Mouse (Mus musculus): ENCODE data around the gene Mphosph6.

The Mphosph6 gene

DNA sequence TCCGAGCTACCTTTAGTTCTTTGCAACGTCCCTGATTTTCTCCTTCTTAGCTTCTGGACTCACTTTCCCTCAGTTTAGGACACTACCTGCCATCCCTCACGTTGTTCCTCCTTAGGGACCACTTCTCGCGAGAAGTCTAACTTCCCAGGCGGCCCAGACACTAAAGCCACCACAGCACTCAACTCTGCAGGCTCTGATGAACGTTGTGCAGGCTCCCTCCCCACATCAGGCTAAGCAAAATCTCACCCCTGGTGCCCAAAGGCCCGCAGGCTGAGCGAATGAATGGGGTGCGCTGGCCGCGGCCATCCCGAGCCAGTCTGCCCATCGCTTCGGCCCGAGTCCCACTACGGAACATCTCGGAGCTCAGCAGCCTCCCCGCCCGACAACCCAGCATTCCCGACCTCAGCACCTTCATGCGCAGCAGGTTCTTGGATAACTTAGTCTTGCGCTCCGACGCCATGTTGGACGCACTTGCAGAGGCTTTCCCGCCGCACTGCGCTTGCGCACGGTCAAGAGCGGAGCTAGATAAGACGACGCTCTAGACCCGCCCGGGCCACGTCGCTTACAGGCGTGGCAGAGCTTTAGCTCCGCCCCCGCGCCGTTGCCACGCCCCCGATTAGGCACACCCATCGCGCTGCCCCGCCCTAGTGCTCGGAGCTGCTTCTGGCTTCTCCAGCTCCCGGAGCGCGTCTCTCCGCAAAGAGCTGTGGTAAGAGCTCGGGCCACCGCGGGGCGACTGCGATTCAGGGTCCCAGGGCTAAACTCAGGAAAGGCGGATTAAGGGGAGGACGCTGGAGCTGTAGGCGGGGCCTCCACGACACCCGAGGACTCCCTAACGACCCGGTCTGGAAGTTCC is at the start of gene Mphosph6:
Gene Mphosph6 (minus strand): TSS at position 501 of the 856 bp plus-strand sequence.
- DNase-seq (ENCODE audit: low spot score in 2 of 2) = peak; percentile 92 to 97

DNA sequence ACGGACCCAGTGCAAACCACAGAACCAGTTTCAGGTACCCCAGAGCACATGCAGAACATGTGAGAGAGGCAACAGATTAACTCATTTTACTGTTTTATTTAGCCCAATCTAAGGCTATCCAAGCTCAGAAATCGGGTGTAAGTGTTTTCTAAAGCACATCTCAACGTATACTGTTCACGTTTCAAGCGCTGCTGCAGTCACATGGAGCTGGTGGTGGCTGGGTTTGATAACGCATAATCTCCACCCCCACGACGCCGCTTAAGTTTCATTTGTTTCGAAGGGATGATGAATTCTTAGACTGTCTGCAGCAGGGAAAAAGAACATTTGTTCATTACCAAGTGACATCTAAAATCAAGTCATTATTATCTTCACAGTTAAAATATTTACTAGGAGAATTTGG is 48.7 kb upstream of the Mphosph6 start:
- no peak for DNase-seq (ENCODE audit: low spot score in 2 of 2)

DNA sequence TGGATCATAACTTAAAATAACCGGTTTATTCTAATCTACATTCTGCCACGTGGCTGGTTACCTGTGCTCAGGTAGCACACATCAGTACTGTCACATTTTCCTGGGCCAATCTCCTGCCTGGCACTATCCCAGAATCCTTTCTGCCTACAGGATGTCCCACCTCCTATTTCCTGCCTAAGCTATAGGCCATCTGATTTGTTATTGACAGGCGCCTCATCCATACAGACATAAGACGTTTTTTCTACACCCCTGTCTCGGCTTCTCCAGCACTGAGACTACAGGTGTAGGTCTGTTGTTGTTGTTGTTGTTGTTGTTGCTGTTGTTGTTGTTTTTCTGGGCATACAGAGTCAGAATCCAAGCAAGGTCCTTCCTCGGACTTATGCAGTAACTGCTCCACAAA is 46.1 kb upstream of the Mphosph6 start:
- DNase-seq (ENCODE audit: low spot score in 2 of 2) = no peak

DNA sequence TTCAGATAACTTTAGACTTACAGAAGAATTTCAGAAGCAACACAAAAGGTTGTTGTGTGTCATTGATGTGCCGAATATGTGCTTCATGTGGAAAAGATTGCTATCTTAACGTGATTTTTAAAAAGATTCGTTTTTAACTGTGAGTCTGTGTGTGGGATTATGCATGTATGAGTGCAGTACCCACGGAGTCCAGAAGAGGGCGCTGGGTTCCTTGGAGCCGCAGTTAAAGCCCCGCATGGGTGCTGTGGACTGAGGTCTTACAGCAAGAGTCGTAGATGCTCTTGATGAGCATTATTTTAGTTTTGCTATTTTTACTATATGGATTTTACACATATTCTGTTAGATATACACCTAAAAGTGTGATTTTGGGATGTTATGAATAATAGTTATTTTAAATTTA is 42.0 kb upstream of the Mphosph6 start:
- no peak for DNase-seq (ENCODE audit: low spot score in 2 of 2)

DNA sequence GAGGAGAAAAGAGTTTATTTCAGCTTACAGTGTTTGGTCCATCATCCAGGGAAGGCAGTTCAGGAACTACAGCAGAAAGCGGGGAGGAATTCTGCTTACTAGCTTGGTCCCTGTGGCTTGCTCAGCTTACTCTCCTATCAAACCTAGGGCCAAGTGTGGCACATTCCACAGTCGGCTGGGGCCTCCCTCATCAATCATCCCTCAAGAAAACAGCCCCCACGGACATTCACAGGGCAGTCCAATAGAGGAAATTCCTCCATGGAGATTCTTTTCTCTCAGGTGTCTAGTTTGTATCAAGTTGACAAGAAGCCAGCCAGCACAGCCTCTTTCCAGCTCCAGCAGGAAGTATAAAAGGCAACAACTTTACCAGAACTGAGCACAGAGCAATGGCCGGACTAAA is 11.8 kb upstream of the Mphosph6 start:
- no peak for DNase-seq (ENCODE audit: low spot score in 2 of 2)

DNA sequence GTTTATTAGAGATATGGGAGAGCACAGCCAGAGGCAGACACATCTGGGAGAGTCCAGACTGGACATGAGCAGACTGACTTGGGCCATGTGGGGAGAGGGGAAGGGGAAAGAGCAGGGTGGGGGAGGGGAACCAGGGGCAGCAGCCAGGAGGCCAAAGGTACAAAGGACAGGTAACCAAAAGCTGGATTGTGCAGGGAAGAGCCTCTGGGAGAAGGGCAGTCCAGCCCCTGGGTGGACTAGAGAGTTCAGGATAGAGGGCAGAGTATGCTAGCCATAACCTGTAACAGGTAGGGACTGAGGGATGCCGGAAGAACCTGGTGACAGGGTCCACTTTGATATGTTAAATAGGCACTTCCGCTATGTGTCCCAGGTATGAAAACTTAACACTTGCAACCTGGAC is 8.9 kb upstream of the Mphosph6 start:
- DNase-seq (ENCODE audit: low spot score in 2 of 2) = no peak

DNA sequence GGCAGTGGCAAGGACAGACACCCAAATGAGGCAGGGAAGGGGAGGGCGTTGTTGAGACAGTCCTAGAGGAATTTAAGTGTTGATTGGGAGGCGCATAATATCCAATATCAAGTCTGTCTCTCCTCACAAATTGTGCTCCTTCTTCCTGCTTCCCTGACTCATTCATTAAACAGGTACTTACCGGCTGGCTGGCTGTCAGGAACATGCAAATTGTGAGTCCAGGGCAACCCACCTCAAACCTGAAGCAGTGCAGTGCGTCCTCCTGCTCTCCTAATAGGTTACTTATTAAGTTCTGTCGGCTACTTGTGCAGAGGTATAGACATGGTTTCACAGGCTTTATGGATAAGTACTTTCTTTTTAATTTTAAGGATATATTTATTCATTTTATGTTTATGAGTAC is 3.7 kb upstream of the Mphosph6 start:
- DNase-seq (ENCODE audit: low spot score in 2 of 2) = no peak

DNA sequence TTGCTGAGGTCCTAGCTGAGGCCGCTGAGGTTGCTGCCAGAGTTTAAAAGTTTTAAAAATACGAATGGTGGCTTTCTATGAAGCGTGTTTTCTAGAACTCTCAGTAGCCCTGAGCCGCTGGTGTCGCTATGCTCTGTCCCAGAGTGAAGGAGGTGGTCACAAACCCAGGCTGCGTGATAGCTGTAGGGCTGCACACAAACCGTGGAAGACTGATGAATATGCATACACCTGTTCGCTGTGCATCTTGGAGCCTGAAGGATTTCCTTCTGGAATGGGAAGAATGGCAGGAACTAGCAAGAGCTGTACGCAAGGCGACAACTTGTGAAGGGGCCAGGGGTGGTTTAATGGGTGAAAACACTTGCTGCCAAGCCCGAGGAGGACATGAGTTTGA is 551 bp upstream of the Mphosph6 start:
- peak; percentile 24 to 29 for DNase-seq (ENCODE audit: low spot score in 2 of 2)

DNA sequence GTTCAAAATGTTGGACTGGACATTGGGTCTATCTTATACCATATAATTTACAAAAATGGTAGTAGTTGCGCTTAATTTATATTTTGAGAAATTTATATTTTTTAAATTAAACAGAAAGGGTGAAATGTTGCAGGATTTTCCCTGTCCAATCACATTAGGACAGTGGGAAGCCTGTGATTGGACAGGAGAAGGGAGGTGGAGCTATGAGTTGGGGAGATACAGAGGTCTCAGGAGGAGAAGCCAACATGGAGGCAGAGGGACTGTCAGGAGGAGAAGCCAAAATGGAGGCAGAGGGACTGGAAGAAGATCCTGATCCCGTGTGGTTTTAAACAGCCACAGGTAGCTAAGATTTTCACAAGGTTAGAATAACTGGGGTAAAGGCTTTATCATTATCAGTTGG is 3.7 kb downstream of the Mphosph6 start:
- DNase-seq (ENCODE audit: low spot score in 2 of 2) = no peak

DNA sequence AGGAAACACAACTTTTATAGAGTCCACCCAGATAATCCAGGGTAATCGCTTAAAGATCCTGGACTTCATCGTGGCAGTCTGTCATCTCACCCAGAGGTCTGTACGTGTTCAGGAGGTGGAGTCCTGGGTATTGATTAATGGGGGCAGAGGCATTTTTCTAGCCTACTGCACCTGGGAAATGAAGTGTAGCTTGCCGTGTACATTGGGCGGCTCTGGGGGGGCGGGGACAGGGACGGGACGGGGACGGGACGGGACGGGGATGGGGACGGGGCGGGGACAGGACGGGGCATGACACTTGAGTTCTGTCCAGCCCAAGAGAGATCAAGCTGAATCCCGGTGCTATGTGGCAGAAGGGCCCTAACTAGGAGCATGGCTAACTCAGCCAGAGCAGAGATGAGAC is 5.3 kb downstream of the Mphosph6 start:
- no peak for DNase-seq (ENCODE audit: low spot score in 2 of 2)

DNA sequence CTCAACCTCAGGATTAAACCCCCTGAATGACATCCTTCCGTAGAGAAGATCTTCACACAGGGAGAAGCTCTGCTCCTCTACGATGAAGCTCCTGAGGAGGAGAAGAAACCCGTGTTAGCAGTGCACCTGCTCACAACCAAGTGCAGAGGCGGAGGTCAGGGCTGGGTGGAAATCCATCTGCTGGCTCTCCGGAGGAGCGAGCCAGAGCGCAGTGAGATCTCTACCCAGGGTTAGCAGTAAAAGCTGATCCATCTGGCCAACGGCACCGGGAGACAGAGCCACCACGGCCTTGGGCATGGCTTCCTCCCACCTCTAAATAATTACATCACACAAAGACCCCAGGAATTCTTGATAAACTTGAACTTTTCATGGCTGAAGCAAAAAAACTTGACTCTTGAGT is 7.2 kb downstream of the Mphosph6 start:
- DNase-seq (ENCODE audit: low spot score in 2 of 2) = no peak

DNA sequence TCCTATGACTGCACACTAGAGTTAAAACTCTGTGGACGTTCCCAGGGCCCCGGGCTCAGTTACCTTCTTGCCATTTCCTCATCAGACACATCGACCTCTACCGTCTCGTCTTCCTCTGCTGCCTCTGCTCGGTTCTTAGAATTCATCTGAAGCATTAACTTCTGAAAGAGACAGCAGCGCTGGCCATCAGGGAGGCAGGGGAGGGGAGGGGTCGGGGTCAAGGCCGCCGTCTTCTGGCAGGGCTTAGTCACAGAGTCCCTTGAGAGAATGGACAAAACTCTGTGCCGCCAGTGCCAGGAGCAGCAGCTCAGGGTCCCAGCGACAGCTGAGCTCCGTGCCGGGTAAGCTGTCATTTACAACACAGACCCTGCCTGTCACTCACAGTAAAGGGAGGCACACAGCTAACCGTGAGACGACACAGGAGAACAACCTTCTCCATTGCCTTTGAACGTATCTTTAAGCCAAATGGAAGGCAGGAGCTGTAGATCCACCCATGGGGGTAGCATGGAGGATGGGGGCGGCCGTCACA is 9.1 kb downstream of the Mphosph6 start:
- no peak for DNase-seq (ENCODE audit: low spot score in 2 of 2)

DNA sequence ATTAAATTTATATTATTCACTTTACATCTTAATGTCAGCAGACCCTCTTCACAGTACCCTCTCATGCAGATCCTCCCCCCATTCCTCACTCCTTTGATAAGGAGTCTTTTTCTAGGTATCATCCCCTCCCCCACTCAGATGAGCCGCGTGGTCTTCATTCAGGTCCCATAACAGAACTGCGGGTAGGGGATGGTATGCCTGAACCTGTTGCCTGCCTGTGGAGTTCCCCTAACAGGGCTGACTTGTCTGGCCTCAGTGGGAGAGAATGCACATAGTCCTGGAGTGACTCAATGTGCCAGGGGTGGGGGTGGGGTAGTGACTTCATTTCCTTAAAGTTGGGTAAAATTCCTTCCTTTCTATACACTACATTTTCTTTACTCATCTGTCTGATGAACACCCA is 15.3 kb downstream of the Mphosph6 start:
- no peak for DNase-seq (ENCODE audit: low spot score in 2 of 2)

DNA sequence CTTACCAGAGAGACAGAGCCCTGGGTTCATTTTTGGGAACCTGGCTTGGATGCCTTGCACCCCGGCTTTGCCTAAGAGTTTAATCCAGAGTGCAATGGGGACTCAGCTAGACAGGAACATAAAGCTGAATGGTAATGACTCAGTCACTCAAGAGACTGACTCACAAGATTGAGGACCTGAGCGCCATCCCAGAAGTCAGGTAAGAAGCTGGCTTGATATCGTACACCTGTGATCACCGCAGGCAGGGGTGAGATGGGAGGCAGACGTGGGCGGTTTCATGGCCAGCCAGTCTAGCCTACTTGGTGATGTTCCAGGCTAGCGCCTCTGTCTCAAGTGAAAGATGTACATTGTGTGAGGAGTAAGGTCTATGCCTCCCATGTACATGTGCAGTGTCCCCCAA is 18.7 kb downstream of the Mphosph6 start:
- no peak for DNase-seq (ENCODE audit: low spot score in 2 of 2)

DNA sequence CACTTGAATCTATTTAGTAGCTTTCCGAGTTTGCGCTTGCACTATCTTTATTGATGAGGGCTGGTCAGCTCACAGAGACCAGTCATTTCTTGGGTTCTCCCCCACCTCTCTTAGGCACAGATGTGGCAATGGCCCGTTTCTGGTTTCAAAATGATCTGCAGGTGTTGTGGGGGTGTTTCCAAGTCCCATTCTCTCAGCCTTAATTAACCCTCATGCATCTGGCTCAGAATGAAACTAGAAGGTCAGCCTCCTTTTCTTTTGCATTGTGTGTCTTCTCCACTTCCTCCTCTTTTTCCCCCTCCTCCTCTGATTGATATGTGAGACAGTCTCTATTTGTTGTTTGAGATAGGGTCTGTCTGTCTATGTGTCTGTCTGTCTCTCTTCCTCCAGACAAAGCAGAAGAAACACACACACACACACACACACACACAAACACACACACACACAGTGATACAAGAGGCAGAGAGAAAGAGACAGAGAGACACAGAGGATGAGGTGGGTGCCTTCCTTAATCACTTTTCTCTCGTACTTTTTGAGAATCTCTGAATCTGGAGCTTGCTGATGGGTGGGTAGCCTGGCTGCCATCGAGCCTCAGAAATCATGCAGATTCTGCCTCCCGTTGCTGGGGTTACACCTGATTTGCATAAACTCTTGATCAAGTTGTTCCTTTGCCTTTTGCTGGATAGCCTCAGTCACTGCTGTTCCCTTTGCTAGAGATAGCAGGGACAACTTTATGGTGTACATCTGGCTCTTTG is 20.2 kb downstream of the Mphosph6 start:
- no peak for DNase-seq (ENCODE audit: low spot score in 2 of 2)

DNA sequence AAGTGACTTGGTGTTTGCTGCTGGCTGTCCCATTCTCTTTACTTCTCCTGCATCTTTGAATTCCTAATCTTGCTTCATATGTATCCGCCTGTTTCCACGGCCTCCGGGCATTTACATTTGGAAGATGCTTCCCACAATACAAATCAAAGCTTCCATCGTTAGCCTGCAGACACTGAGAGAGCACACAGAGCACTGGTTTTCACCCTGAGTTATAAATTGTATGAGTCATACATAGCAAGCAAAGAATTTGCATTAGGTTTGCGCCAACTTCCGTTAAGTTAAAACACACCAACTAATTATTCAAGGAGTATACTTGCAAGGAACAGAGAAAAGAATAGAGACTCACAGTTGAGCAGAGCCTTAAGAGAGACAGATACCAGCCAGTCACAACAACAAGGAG is 22.4 kb downstream of the Mphosph6 start:
- no peak for DNase-seq (ENCODE audit: low spot score in 2 of 2)

DNA sequence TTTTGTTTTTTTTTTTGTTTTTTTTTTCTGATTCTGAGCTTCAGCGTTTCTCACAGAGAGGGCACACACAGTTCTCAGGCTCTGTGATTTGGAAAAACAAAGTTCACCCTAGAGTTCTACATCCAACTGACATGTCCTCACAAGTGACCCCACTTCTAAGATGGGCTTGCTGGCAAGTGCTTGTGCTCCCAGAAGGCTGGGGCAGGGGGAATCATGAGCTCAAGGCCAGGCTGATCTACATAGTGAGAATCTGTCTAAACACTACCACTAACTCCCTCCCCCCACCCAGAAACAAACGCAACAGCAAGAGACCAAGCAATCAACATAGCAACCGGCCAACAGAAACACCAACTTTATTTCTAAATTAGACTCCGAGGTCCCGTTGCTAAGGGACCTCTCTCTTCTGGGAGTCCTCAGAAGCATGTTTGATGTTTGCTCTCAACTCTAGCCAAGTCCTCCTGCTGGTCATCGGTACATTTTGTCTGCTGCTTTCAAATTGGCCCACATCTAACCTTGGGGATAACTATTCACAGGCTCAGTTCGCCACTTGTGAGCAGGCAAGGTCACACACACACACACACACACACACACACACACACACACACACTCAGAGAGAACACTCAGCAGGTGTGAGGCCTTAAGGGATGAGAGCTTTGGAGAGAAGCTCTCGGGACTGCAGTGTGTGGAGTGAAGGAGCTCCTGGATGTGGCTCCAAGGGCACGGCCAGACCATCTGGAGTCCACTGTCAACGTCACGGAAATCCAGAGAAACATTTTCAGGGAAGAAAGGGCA is 23.0 kb downstream of the Mphosph6 start:
- DNase-seq (ENCODE audit: low spot score in 2 of 2) = no peak

DNA sequence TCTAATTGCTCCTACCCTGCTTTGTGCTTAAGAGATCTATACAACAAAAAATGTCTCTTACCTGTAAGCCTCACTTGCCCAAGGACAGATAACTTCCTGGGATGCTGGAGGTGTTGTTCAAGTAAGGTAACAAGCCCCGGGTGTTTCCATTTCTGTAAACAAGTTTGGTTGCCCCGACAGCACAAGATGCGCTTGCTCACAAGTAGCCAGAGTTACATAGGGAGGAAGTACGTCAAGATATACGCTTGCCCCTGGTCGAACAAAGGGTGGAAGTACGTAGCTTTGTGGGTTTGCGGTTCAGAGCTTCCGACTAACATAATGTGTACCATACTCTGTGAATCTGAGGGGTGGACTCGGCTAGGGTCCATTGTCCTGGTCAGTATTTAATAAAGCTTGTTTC is 25.7 kb downstream of the Mphosph6 start:
- no peak for DNase-seq (ENCODE audit: low spot score in 2 of 2)

DNA sequence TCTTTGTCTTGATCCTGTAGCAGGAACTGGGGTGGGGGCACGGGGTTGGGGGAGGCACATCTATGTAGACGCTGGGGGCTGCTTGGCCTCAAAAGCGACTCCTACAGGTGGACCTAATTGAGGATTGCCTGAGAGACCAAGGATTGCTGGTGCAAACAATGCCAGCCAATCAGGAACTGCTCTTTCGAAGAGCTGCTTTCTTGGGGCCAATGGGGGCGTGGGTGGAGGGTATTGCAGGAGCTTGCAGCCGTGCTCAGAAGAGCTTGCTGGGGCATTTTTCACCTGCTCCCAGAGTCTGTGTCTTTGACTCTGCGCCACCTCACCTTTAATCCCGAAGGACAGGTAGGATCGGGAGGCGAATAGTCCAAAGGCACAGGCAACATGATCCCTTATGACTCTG is 26.1 kb downstream of the Mphosph6 start:
- DNase-seq (ENCODE audit: low spot score in 2 of 2) = no peak

DNA sequence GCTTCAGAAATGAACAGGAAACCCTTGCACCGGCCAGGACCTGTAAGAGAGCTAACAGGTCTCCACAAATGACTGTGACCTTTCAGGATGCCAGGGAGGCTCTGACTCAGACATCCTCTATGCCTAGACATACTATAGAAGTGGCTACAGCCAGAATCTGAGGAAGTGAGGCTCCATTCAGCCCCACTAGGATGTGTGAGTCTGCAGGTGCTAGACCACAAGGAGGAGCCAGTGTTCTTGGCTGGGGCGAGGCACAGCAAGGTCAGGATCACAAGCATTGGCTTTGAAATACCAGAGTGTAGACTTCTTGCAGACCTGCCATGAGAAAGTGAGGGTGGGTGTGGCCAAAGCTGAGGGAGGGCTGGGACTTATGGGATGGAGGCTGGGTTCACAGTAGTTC is 29.1 kb downstream of the Mphosph6 start:
- DNase-seq (ENCODE audit: low spot score in 2 of 2) = no peak

DNA sequence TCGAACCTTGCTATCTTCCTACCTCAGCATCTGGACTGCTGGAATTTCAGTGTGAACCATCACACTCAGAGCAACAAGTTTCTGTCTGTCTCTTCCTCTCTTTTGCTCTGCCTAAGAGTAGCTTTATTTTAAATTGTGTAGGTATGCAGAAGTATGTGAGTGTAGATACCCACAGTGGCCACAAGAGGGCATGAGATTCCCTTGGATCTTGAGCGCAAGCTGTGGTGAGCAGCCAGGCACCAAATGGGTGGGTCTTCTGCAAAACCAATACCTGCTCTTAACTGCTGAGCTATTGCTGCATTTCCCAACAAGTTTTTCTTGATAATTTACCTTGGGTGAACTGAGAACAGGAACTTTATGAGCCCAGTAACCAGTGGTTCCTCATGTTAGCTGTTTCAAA is 29.6 kb downstream of the Mphosph6 start:
- peak in 1 of 2 experiments; percentile 21 for DNase-seq (ENCODE audit: low spot score in 2 of 2)

Measured in frontal cortex, postnatal 36 days (tissue).